Mouse (Mus musculus): ENCODE measurements around the gene Fam181a. TPM values are rescaled to one million over a fixed set of nuclear protein-coding genes. Genes with fewer than 3 reads are reported as not detected.

Gene Fam181a
- polyA plus RNA-seq (2012; rRNA removed) = 20.3 and 41.4 TPM in 2 replicates

DNA sequence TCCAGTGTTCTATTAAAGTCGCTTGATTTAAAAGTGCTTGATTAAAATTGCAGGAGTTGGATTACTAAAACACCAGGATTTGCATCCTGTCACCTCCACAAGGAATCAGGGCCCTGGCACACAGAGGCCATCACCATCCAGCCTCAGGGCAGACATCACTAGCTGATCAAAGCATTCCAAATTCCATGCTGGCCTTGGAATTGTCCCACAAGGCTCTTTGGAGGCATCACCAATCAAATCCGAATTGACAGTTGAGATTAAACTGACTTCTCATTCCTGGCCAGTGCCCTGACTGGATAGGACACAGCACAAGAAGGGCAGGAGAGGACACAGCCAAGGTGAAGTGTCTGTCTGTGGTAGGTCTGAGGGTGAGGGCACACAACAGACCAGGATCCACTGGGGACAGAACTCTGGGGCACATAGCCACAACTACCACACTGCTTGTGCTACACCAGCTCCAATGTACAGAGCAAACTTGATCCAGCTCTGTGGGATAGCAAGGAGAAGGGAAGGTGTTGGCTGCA is at the start of gene Fam181a:
Gene Fam181a (plus strand): TSS at position 232 of the 524 bp plus-strand sequence.

DNA sequence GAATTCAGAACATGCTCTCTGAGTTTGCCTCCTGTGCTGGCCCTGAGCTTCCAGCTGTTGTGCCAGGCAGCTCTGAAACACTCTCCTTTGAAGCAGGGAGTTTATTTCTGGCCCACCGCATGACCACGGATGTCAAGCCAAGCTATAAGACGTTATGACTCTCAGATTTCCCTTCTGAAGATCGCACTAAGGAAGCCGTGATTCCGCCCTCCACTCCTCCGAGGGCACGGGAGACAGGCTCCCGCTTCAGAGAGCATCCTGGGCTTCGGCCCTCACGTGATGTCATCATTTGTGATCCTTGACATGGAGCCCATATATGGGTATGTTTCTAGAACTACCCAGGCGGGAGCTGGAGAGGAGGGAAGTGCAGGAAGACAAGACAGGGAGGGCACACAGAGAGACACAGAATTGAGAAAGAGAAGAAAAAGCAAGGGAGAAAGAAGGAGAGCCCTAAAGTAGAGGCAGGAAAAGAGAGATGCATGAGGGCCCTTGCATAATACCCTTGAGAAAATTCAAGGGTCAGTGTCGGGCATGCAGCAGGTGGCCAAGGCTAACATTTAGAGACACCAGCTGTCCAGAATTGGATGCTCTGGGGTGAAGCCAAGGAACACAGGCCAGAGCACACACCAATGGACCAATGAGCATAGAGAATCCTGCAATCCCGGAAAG is 45.1 kb downstream of the Fam181a start, which contains the start of gene Asb2:
Gene Asb2 (minus strand): TSS at position 256 of the 669 bp plus-strand sequence.

Other genes starting within 250 kb of the Fam181a start
- gene Prima1, start 68.8 kb upstream of the Fam181a start, polyA plus RNA-seq (2012; rRNA removed) = 3.0 and 5.4 TPM in 2 replicates
- 2.2 and 8.5 TPM in 2 replicates for gene Asb2, start 45.0 kb downstream of the Fam181a start, polyA plus RNA-seq (2012; rRNA removed)
- 7.1 and 9.7 TPM in 2 replicates for gene Otub2, start 77.7 kb downstream of the Fam181a start, polyA plus RNA-seq (2012; rRNA removed)
- gene 9330161L09Rik, start 96.8 kb downstream of the Fam181a start, polyA plus RNA-seq (2012; rRNA removed) = 0.94 and 0.96 TPM in 2 replicates
- 64.5 and 84.8 TPM in 2 replicates for gene Ddx24, start 114.9 kb downstream of the Fam181a start, polyA plus RNA-seq (2012; rRNA removed)
- 5.0 and 7.8 TPM in 2 replicates for gene Ifi27, start 123.2 kb downstream of the Fam181a start, polyA plus RNA-seq (2012; rRNA removed)
- gene Ifi27l2a, start 132.7 kb downstream of the Fam181a start, polyA plus RNA-seq (2012; rRNA removed) = 0.52 and 2.0 TPM in 2 replicates
- gene Ifi27l2b, start 146.2 kb downstream of the Fam181a start, polyA plus RNA-seq (2012; rRNA removed) = not detected in 2 replicates
- gene Ppp4r4, start 221.3 kb downstream of the Fam181a start, polyA plus RNA-seq (2012; rRNA removed) = 4.2 and 4.7 TPM in 2 replicates

All from central nervous system, embryonic 11.5 days (tissue).